Mouse (Mus musculus) liver, adult 2 months (tissue): Measurements from ENCODE around the gene Mpnd.

Source experiments
- CTCF ChIP-seq: fragments of 200-500 bp; IDR thresholded peaks from 2 replicates; pipeline ENCODE4 v1.5.1; 2011; ENCODE audit warnings: low read depth, low read length, control low read depth
- POLR2A ChIP-seq: fragments of 200-500 bp; IDR thresholded peaks from 2 replicates; pipeline ENCODE4 v1.6.1; 2011; ENCODE audit warnings: low read length, control low read depth; ENCODE audit not compliant: insufficient read depth; ENCODE audit errors: extremely low read depth

DNA sequence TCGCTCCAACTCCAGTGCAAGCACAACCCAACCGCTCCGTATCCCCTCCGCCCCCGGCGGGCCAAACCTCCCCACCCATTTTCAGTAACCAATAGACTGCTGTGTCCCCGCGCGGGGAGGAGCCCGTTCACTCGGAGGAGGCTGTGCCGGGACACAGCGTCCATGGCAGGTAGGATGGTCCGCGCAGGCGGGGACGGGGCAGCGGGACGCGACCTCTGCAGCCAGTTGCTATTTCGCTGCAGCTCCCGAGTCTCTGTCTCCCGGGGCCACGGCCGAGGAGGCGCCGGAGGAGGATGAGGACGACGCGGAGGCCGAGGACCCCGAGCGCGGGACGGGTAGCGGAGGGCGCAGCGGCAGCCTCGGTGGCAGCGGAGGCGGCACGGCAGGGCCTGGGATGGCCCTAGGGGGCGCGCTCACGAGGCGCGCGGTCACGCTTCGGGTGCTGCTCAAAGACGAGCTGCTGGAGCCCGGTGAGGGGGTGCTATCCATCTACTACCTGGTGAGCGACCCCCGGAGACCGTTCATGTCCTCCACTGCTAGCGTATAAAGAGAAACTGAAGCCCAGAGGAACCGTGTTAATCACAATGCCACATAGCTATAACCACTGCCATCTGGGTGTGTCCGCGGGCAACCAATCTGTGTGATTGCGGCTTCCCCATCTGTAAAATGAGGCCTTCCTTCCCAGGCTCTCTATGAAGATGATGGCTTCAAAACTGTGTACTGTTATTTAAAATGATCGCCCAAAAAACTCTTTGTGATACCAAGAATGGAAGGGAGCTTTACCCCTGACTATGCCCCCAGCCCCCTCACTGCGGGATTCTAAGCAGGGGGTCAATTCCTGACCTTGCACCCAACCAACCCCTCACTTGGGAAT lies 3.8 kb downstream of the Mpnd start:
- TF ChIP-seq CTCF (peak; percentile 64), POLR2A (peak; percentile 92)
